Mouse (Mus musculus) heart, postnatal 0 days (tissue): ENCODE results near the gene Ap3b1.
"Not testable (repeated sequence)": the region's sequence is repeated elsewhere in the genome, so short reads cannot be mapped to it uniquely, and the experiment has no call there.

Experiments
- CTCF ChIP-seq: IDR thresholded peaks from 2 replicates; pipeline ENCODE4 v1.5.1; 2016; ENCODE audit warnings: antibody characterized with exemption, control low read depth, low read depth
- EP300 ChIP-seq: IDR thresholded peaks from 2 replicates; pipeline ENCODE4 v1.6.1; 2016; ENCODE audit warnings: antibody characterized with exemption, low read depth

- TF ChIP-seq CTCF, EP300: not testable (repeated sequence)
Measured at GRCm38 (mm10) chr13:94361013-94361580, 2.3 kb downstream of the Ap3b1 start.
